Mouse (Mus musculus) embryonic fibroblast, embryonic 13.5 days (primary cell): ENCODE measurements around the gene Ruvbl2.

Source experiments
- CTCF ChIP-seq: IDR thresholded peaks from 2 replicates; pipeline ENCODE4 v1.5.1; 2011; ENCODE audit warnings: mild to moderate bottlenecking, control low read depth, low read length, moderate library complexity, borderline replicate concordance; ENCODE audit not compliant: insufficient read depth
- POLR2A ChIP-seq: IDR thresholded peaks from 2 replicates; pipeline ENCODE4 v1.6.1; 2011; ENCODE audit warnings: low read depth, mild to moderate bottlenecking, control low read depth, low read length, moderate library complexity

DNA sequence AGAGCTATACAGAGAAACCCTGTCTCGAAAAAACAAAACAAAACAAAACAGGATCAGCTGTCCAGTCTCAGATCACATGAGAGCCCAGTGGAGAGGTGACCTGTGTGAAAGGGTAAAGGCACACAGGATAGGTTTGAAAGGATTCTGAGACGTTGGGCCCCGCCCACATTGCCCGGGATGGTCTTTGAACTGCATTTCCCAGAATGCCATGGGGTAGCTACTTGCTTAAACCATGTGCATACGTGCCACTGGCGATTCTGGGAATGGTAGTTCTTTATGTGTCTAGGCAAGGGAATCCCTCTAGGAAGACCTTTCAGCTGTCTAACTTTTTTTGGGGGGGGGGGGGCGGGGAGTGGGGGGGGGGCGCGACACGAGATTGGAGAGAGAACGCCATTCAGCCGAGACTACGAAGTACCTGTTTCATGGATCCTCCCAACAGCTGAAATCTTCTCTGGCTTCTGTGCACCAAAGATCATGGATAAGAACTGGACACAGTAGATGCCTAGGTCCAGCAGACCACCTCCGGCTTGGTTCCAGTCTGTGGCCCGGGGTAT, 43.6 kb upstream of the Ruvbl2 start, which contains the start of gene Tulp2:
- TF ChIP-seq CTCF (no peak), POLR2A (no peak)
